Mouse (Mus musculus): ENCODE measurements around the gene Pten. TPM values are rescaled to one million over a fixed set of nuclear protein-coding genes. Genes with fewer than 3 reads are reported as not detected.
"Not testable (repeated sequence)": the region's sequence is repeated elsewhere in the genome, so short reads cannot be mapped to it uniquely, and the experiment has no call there.

Gene Pten
- total RNA-seq, 4 experiments from 2014 or later = 28.0 to 39.8 (median 32.4) TPM

DNA sequence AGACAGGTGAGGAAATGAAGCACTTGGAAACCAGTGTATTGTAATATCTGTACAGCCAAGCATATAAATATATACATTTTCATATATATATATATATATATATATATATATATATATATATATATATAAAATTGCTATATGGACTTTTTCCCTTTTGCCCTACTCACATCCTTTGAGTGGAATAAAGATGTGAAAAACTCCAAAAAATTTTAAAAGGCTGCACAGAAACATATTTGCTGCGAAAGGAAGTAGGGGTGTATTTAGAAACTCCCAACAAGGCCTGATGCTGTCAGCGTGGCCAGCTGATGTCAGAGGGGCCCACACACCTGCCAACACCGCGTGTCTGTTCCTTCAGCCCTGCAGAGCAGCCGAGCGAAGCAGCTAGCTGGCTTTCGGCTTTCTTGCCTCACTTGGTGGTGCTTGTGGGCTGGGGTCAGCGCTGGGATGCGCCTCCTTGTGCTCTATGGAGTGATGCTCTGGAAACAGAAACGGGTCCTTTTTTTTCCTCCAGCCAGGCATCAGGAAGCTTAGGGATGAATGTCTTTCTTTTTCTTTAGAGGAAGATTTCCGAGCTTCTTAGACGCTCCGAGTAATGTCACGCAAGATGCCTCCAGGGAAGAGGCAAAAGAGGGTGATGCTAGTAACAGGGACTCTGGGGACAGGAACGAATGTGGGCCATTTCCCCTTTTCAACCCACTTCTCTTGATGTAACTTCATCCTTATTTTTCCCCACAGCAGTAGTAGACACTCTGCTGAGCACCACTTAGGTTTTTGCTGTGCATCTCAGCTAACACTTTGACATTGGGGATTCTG lies 2.9 kb upstream of the Pten start:
- no peak for DNase-seq (ENCODE audit: low spot score in 2 of 2)

DNA sequence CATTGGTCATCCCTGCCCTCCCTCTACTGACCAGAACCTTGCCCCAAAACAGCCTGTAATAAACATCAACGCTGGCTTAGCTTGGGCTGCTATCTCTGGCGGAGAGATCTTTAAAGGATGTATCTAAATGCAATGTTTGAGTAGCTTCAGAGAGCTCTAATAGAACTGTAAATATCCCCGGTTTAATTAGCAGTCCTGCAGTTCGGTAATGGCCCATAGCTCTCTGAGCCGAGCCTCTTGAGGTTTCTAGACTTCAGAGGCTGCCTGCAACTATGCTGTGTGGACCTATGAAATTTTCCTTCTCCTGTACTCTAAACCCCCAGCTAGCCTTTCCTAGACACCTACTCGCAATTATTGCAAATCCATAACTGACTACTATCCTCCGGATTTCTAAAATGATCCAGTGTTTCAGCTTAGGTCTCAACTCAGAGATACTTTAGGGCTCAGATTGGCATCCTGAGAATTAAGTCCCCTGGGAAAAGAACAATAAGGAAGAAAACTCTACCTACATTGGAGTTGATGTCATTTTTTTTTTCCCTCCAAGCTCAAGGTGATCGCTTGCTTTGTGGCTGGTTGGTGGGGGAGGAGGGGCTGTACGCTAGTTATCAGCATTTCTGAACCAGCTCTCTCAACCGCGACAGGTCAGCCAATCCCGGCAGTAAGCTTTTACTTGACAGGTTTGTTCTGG lies 2.0 kb upstream of the Pten start:
- DNase-seq (ENCODE audit: low spot score in 2 of 2) = no peak

DNA sequence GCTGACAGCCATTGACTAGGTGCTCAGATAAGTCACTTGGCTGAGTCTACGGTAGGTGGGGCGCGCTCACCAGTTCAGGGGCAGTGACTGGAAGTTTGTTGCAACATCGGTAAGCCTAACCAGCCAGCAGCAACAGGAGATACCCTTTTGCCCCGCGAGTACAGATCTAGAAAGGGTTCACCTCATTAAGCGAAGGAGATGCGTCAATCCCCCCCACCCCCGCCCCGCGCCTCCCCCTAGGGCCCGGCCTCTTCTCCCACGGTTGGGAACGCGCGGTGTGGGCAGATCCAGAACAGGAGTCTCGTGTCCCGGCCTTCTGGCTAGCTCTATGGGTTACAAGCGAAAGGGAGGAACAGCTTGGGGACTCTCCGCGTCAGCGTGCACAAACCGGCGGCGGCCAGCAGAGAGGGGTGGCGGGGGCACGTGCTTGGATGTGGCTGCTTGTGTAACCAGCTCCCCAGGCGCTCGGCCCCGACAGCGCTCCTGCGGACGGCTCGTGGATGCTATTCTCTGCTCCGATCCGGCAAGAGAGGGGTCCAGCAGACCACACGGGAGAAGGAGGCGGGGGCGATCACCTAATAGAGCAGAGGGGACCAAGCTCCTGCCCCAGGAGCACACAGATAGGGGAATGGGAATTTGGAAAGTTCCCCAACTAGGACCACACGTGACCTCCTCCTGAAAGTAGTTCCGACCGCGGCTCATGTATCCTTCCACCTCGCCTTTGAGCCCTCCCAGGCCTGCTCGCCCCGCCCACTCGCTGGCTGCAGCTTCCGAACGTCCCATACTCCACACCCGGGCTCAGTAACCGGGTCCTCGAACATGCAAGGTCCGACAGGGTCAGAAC lies 1.3 kb upstream of the Pten start:
- peak; percentile 96 to 97 for DNase-seq (ENCODE audit: low spot score in 2 of 2)

DNA sequence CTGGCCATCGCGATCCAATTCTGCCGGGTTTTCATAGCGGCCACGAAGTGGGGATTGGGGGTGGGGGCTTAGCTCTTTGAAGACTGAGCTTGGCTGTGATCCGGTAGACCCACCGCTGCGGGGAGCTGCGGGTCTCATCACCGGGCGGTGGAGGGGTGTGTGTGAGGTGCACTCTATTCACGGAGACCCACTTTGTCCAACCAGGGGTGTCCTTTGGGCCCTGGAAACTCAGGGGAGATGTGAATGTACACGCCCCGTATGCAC lies 729 bp upstream of the Pten start:
- no peak for DNase-seq (ENCODE audit: low spot score in 2 of 2)

DNA sequence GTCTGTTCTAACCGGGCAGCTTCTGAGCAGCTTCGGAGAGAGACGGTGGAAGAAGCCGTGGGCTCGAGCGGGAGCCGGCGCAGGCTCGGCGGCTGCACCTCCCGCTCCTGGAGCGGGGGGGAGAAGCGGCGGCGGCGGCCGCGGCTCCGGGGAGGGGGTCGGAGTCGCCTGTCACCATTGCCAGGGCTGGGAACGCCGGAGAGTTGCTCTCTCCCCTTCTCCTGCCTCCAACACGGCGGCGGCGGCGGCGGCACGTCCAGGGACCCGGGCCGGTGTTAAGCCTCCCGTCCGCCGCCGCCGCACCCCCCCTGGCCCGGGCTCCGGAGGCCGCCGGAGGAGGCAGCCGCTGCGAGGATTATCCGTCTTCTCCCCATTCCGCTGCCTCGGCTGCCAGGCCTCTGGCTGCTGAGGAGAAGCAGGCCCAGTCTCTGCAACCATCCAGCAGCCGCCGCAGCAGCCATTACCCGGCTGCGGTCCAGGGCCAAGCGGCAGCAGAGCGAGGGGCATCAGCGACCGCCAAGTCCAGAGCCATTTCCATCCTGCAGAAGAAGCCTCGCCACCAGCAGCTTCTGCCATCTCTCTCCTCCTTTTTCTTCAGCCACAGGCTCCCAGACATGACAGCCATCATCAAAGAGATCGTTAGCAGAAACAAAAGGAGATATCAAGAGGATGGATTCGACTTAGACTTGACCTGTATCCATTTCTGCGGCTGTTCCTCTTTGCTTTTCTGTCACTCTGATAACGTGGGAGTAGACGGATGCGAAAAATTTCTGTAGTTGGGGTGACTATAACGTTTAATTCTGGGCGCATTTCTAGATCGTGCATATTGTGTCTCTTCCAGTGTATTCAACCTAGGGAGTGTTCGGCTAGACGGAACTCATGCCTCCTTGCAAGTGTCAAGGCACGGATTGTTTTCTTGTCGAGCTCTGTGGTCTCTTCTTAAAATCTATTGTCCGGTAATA lies 815 bp downstream of the Pten start:
- peak; percentile 11 to 30 for DNase-seq (ENCODE audit: low spot score in 2 of 2)

DNA sequence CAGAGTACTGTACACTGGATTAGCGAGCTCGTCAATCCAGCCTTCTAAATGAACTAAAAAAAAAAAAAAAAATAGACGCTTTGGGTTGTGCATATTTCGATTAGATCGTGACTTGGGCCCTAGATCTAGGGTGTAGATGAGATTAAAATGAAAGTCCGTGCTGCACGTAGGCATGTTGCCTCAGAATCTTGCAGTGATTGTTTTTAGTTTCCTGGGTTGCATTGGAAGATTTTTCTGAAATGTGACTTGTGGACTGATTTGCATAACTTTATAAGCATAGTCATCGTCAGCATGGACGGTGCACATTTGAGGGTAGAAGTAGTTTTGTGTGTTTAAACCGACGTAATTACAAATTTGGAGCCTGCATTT lies 1.5 kb downstream of the Pten start:
- DNase-seq (ENCODE audit: low spot score in 2 of 2) = no peak

DNA sequence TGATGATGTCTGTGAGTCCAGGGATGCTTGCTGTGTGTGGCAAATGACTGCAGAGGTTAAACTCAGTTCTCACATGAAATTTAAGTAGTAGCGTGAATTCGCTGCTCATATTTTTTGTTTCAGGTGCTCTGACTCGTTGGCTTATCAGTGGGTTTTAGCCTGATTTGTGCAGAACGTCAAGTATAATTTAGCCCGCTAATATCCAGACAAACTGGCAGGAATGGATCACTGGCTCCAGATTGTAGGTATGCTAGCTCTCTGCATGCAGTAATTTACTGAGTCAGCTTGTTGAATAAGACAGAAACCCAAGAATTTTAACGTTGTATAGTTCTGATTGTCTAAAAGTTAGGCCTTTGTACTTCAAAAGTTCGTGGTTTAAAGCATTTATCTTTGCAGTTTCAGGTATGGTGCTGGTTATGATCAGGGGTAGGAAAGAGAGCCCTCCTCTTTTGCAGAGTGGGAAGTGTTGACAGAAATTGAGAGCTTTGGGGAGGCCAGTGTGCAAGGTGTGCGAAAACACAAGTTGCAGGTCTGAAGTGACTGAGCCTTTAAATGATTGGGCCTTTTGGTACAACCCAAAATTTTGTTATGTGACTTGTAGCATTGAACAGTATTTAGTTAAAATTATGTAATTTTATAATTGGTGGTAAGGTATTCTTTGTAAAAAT lies 2.2 kb downstream of the Pten start:
- DNase-seq (ENCODE audit: low spot score in 2 of 2) = no peak

- DNase-seq (ENCODE audit: low spot score in 2 of 2) = no peak
Observed at GRCm38 (mm10) chr19:32760499-32760898, 3.2 kb downstream of the Pten start.

GRCm38 (mm10) chr19:32761162-32761561 lies 3.9 kb downstream of the Pten start:
- DNase-seq (ENCODE audit: low spot score in 2 of 2) = no peak

GRCm38 (mm10) chr19:32762493-32762892 lies 5.2 kb downstream of the Pten start:
- DNase-seq (ENCODE audit: low spot score in 2 of 2) = no peak

DNA sequence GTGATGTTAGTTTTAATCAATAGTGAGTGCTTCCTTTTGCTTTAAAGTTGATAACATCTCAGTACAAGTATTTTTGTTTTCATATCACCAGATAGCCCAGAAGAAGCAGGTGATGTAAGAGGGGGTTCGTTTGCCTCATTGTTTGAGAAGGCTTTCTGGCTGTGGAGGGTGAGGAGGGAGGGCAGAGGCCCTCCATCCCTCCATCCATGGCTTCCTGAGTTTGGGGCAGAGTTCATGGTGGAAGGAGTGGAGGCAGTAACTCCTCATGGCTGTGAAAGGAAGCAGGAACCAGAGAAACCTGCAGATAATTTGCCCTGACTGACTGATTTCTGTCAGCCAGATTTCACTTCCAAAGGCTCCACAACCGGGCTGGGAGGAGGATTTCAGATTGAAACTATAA lies 21.1 kb downstream of the Pten start:
- DNase-seq (ENCODE audit: low spot score in 2 of 2) = no peak

DNA sequence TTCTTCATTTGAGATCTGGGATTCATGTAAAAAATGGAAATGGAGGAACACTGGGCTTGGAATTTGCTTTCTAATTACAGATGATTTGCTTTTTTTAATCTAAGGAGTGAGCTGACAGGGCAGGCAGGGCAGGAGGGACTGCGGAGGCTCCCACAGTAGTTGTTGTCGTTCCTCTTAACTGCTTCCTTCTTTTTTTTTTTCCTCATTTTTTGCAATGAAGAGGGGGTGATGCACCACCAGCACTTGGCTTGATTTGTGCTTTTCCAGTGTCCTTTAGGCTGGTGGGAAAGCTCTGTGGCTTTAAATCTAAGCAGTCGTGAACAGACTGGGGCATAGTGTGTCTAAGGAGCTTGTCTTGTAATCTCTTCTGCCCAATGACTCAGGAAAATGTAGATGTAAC lies 21.8 kb downstream of the Pten start:
- no peak for DNase-seq (ENCODE audit: low spot score in 2 of 2)

- DNase-seq (ENCODE audit: low spot score in 2 of 2) = no peak
Observed at GRCm38 (mm10) chr19:32781305-32782071, 24.2 kb downstream of the Pten start.

DNA sequence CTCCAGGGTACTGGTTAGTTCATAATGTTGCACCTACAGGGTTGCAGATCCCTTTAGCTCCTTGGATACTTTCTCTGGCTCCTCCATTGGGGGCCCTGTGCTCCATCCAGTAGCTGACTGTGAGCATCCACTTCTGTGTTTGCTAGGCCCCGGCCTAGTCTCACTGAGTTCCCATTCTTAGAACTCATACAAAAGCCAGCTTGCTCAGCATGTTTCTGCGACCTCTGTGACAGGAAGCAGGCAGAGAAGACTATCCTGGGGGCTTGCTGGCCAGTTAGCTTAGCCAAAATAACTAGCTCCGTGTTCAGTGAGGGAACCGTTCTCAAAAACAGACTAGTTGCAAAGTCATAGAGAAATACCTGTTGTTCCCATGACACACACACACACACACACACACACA lies 30.1 kb downstream of the Pten start:
- DNase-seq (ENCODE audit: low spot score in 2 of 2) = not testable (repeated sequence)

DNA sequence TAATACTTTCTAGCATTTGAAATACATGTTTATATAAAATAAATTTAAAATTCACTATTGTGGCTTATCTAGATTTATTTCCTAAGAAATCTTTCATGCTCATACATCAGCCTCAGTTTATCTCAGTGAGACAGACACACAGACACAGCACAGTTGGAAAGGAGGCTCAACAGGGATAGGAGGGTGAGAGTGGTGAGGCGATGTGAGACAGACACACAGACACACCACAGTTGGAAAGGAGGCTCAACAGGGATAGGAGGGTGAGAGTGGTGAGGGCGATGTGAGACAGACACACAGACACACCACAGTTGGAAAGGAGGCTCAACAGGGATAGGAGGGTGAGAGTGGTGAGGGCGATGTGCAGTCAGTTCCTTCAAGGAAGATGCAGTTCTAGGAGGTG lies 30.7 kb downstream of the Pten start:
- not testable (repeated sequence) for DNase-seq (ENCODE audit: low spot score in 2 of 2)

DNA sequence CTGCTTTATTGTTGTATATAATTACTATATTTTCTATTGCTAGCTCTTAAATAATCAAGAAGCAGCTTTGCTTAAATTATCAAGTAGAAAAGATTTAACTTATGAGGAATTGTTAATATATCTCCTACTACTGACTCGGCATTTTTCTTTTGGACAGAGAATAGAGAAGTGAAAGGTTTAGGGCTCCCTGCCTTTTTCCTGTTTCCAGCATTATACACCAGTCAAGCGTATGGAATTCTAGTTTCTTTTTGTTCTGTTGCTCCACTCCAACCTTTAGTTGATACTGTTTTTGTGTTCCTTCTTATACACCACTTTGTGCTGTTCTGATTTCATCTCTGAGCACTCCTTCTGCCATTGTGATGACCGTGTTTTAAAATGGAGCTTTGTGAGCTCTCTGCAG lies 32.2 kb downstream of the Pten start:
- DNase-seq (ENCODE audit: low spot score in 2 of 2) = no peak

- DNase-seq (ENCODE audit: low spot score in 2 of 2) = peak; percentile 65 to 85
Observed at GRCm38 (mm10) chr19:32792610-32793009, 35.3 kb downstream of the Pten start.

DNA sequence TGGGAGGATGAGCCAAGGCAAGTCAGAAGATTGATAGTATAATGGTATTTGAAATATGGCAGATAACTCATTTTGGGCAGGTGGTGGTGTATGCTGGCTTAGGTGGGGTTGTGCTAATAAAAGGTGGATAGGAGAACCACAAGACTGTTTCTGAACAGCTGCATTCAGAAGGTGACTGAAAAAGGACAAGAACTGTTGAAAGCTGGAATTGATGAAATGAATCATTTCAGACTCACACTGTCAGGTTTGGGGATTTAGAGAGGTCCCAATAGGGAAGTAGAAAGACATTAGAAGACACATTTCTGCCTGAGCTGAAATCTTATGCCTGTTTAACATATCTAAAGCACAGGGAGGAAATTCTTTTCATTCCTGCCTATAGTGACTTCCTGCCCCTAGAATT lies 36.6 kb downstream of the Pten start:
- DNase-seq (ENCODE audit: low spot score in 2 of 2) = no peak

GRCm38 (mm10) chr19:32800557-32800956 lies 43.3 kb downstream of the Pten start:
- DNase-seq (ENCODE audit: low spot score in 2 of 2) = no peak

DNA sequence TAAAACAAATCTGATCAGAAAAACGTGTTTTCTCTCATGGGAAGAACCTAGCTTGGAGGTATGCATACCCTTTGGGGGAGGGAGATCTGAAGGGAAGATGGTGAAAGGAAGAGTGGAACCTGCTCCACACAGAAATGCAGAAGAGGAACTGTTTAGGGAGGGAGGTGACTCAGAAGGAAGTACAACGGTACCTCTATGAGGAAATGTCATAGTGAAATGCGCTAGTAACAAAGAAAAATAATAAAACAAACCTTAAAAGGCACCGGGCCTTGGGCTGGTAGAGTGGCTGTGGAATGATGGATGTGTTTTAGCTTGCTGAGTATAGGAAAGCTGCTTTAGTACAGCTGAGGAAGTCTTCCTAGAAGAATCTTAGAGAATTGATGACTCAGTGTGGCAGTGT lies 47.4 kb downstream of the Pten start:
- DNase-seq (ENCODE audit: low spot score in 2 of 2) = no peak

Data from gastrocnemius, adult 8-10 months (tissue).